Mouse (Mus musculus) neural tube, embryonic 14.5 days (tissue): ENCODE measurements at regions not wholly inside any gene's neighbourhood (a gene's known extent, or its start where the extent isn't known, plus 50 kb on each side); places are given as distances from the start of the nearest gene placed in this dataset.

Experiments used
- ATAC-seq: fragments of 200-750 bp; cut with Nextera tagmentation; 2 replicates; pipeline ENCODE4 v1.8.0; 2017; ENCODE audit warnings: low read depth, mild to moderate bottlenecking, moderate TSS enrichment, moderate library complexity
- H3K27ac ChIP-seq: fragments of 300-500 bp; sonication (generic); 2 replicates; pipeline ENCODE4 v1.5.1; 2014; ENCODE audit warnings: low read depth, mild to moderate bottlenecking, control low read depth, low read length, moderate library complexity, mixed read lengths
- H3K27me3 ChIP-seq: fragments of 300-500 bp; sonication (generic); 2 replicates; pipeline ENCODE4 v1.6.1; 2014; ENCODE audit warnings: low read length; ENCODE audit not compliant: control insufficient read depth, insufficient read depth
- H3K36me3 ChIP-seq: fragments of 300-500 bp; sonication (generic); 2 replicates; pipeline ENCODE4 v1.6.1; 2014; ENCODE audit warnings: low read length, mixed read lengths; ENCODE audit not compliant: control insufficient read depth, insufficient read depth
- H3K4me1 ChIP-seq: fragments of 300-500 bp; sonication (generic); 2 replicates; pipeline ENCODE4 v1.6.1; 2014; ENCODE audit warnings: low read length; ENCODE audit not compliant: control insufficient read depth, insufficient read depth
- H3K4me2 ChIP-seq: fragments of 300-500 bp; sonication (generic); 2 replicates; pipeline ENCODE4 v1.6.1; 2014; ENCODE audit warnings: mild to moderate bottlenecking, low read depth, low read length, control low read depth
- H3K4me3 ChIP-seq: fragments of 300-500 bp; sonication (generic); 2 replicates; pipeline ENCODE4 v1.5.1; 2014; ENCODE audit warnings: low read depth, low read length, control low read depth, mixed read lengths
- H3K9ac ChIP-seq: fragments of 300-500 bp; sonication (generic); replicated peaks from 2 replicates; pipeline ENCODE4 v1.6.1; 2014; ENCODE audit warnings: low read depth, mild to moderate bottlenecking, control low read depth, low read length, mixed read lengths
- H3K9me3 ChIP-seq: fragments of 300-500 bp; sonication (generic); 2 replicates; pipeline ENCODE4 v1.6.1; 2016; ENCODE audit warnings: low read length; ENCODE audit not compliant: control insufficient read depth
- WGBS: fragments of 180-500 bp; shearing (Covaris S2); extraction: QIAGEN DNeasy Blood & Tissue Kit; methylation state at CpG from one replicate; pipeline ENCODE4 v1.1.7; 2014; 5-methylcytosine and 5-hydroxymethylcytosine counted together

- WGBS = 72% methylated on average over 10 of the region's 11 CpGs
Observed at GRCm38 (mm10) chr4:89445214-89446155, 134.6 kb upstream of the Cdkn2b start.

GRCm38 (mm10) chr4:89442526-89442925 is 131.7 kb upstream of the Cdkn2b start:
- Histone ChIP-seq H3K9me3 (no peaks in the 10 kb centered on the region), H3K36me3 (no peaks in the 10 kb centered on the region), H3K4me2 (no peak overlapping the region), H3K4me3 (no peak overlapping the region), H3K9ac (no peak overlapping the region), H3K27me3 (no peaks in the 10 kb centered on the region), H3K4me1 (no peaks in the 10 kb centered on the region), H3K27ac (no peak overlapping the region)
- 71% methylated on average over 1 of the region's 1 CpGs for WGBS
- no peak for ATAC-seq

More at GRCm38 (mm10) chr4:89445214-89446155, 134.6 kb upstream of the Cdkn2b start:
- Histone ChIP-seq H3K9me3 (no peaks in the 10 kb centered on the region), H3K27ac (no peak overlapping the region), H3K4me2 (no peak overlapping the region), H3K27me3 (no peaks in the 10 kb centered on the region), H3K36me3 (no peaks in the 10 kb centered on the region), H3K4me3 (no peak overlapping the region), H3K9ac (no peak overlapping the region), H3K4me1 (no peaks in the 10 kb centered on the region)
- ATAC-seq = no peak

DNA sequence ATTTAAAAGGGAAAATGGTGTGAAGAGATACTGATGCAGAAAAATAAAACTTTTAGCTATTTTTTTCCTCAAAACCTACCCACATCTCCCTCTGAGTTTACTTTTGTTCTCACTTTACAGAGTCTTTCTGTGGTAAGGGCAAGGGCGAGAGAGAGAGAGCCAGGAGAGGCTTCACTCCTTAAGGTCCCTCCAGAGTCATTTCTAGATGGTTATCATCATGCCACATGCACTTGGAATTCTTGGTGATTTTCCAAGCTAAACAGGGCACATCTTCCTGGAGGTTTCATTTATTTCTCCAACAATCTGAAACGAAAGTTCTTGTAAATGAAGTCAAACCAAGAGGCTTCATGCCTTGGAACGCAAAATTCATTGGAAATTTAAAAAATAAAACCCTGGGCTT is 130.0 kb upstream of the Cdkn2b start:
- 81% methylated on average over 3 of the region's 3 CpGs for WGBS
- Histone ChIP-seq H3K4me1 (no peaks in the 10 kb centered on the region), H3K36me3 (no peaks in the 10 kb centered on the region), H3K27ac (no peak overlapping the region), H3K9me3 (no peaks in the 10 kb centered on the region), H3K27me3 (no peaks in the 10 kb centered on the region), H3K4me2 (no peak overlapping the region), H3K4me3 (no peak overlapping the region), H3K9ac (no peak overlapping the region)
- ATAC-seq = no peak

DNA sequence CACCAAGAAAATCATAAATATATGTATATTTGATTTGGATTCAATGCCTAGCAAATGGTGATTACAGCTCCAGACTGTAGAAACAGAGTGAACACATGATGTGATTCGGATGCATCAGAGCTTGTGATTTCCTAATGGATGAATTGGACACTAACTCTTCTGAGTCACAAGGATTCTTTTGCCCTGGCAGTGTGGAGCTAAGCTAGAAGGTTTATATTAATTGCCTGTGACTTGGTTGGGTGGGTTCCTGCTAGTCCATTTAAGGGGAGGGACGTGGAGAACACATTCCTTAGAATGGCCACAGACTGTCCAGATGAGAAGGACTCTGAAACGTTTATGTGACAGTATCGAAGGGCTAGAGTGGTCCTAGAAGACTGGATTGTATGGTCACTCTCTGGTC is 129.5 kb upstream of the Cdkn2b start:
- H3K4me1 ChIP-seq = no peaks in the 10 kb centered on the region
- WGBS = 74% methylated on average over 4 of the region's 4 CpGs

GRCm38 (mm10) chr4:89438665-89439064 is 127.8 kb upstream of the Cdkn2b start:
- H3K4me2 ChIP-seq = no peak overlapping the region
- no peak overlapping the region for H3K27ac ChIP-seq
- H3K27me3 ChIP-seq = no peaks in the 10 kb centered on the region
- H3K4me3 ChIP-seq = no peak overlapping the region
- no peaks in the 10 kb centered on the region for H3K9me3 ChIP-seq
- WGBS = 94% methylated on average over 2 of the region's 2 CpGs
- no peaks in the 10 kb centered on the region for H3K36me3 ChIP-seq
- ATAC-seq = no peak
- H3K9ac ChIP-seq = no peak overlapping the region
- H3K4me1 ChIP-seq = no peaks in the 10 kb centered on the region

More for the DNA sequence above, 129.5 kb upstream of the Cdkn2b start:
- Histone ChIP-seq H3K36me3 (no peaks in the 10 kb centered on the region), H3K9ac (no peak overlapping the region), H3K4me3 (no peak overlapping the region), H3K27me3 (no peaks in the 10 kb centered on the region), H3K4me2 (no peak overlapping the region), H3K9me3 (no peaks in the 10 kb centered on the region), H3K27ac (no peak overlapping the region)
- no peak for ATAC-seq

GRCm38 (mm10) chr4:89436764-89437163 is 125.9 kb upstream of the Cdkn2b start:
- H3K4me3 ChIP-seq = no peak overlapping the region
- H3K9me3 ChIP-seq = no peaks in the 10 kb centered on the region
- 87% methylated on average over 3 of the region's 3 CpGs for WGBS
- H3K27me3 ChIP-seq = no peaks in the 10 kb centered on the region
- H3K36me3 ChIP-seq = no peaks in the 10 kb centered on the region
- ATAC-seq = no peak
- H3K27ac ChIP-seq = no peak overlapping the region
- no peak overlapping the region for H3K4me2 ChIP-seq
- H3K9ac ChIP-seq = no peak overlapping the region
- no peaks in the 10 kb centered on the region for H3K4me1 ChIP-seq

DNA sequence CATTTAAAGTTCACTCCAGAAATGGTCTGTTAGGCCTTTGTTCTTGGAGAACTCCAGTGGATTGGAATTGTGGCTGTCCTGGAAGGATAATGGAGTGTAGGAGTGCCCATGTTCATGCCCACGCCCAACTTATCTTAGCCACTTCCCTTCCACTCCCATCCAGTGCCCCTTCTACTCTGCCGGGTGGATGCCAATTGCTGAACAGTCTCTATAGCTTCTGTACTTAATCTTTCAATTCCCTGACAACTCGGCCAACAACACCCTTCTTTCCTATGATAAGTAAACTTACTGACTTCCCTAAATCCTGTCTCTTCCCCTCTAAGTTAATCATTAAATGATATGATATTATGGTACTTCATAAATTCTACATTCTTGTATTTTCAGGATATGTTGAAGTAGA is 123.3 kb upstream of the Cdkn2b start:
- no peaks in the 10 kb centered on the region for H3K4me1 ChIP-seq
- no peak overlapping the region for H3K4me3 ChIP-seq
- no peaks in the 10 kb centered on the region for H3K27me3 ChIP-seq
- H3K9ac ChIP-seq = no peak overlapping the region
- no peaks in the 10 kb centered on the region for H3K36me3 ChIP-seq
- no peak overlapping the region for H3K4me2 ChIP-seq
- ATAC-seq = no peak
- 89% methylated on average over 3 of the region's 3 CpGs for WGBS
- H3K27ac ChIP-seq = no peak overlapping the region
- no peaks in the 10 kb centered on the region for H3K9me3 ChIP-seq

DNA sequence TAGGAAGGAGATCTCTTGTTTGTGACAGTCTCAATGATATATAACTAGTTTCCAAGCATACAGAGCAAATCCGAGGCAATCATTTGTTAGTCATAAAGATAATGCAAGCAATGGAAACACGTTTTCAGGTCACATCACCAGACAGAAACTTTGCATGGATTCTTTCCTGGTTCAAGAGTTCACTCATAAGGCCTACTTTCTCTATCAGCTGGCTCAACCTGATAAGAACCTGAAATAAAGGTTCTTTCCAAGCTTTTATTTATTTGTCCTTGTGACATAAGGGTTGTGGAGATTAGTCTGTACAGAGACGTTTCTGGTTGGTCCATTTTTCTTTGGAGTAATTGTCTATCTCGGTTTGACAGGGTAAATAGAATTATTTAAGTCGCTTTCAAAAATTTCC is 122.7 kb upstream of the Cdkn2b start:
- Histone ChIP-seq H3K27ac (no peak overlapping the region), H3K9me3 (no peaks in the 10 kb centered on the region), H3K4me1 (no peaks in the 10 kb centered on the region), H3K36me3 (no peaks in the 10 kb centered on the region), H3K4me3 (no peak overlapping the region), H3K9ac (no peak overlapping the region), H3K27me3 (no peaks in the 10 kb centered on the region), H3K4me2 (no peak overlapping the region)
- 80% methylated on average over 5 of the region's 5 CpGs for WGBS
- no peak for ATAC-seq

DNA sequence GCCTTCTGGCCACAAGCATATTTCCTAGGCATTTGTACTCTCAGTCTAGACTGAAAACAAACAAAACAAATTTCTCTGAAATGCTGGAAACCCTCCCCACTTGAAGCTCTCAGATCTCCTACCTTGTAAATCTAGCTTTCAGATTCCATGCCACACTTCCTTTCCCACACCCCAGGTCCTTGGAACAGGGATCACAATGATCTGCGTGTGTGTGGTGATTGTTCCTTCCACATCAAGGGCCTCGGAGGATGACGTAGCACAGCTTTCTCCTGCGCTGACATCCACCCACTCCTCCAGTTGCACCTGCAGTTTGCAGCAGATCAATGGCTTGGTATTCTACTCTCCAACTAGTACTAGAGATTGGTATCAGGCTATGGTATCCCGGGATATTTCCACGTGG is 120.7 kb upstream of the Cdkn2b start:
- Histone ChIP-seq H3K27ac (no peak overlapping the region), H3K4me3 (no peak overlapping the region), H3K36me3 (no peaks in the 10 kb centered on the region), H3K27me3 (no peaks in the 10 kb centered on the region), H3K9ac (no peak overlapping the region), H3K9me3 (no peaks in the 10 kb centered on the region), H3K4me2 (no peak overlapping the region), H3K4me1 (no peaks in the 10 kb centered on the region)
- WGBS = 79% methylated on average over 6 of the region's 6 CpGs
- ATAC-seq = no peak
